Mouse (Mus musculus) cerebellum, adult 9-10 months (tissue): Measurements from ENCODE around the gene Vmn1r235.
"Not testable (repeated sequence)": the region's sequence is repeated elsewhere in the genome, so short reads cannot be mapped to it uniquely, and the experiment has no call there.

ENCODE experiments used
- DNase-seq: peaks from one replicate; pipeline ENCODE4 v3.0.0; 2022

Vmn1r235 gene

GRCm38 (mm10) chr17:21256111-21256510 is at the start of gene Vmn1r235:
Gene Vmn1r235 (plus strand): TSS chr17:21256411.
- no peak for DNase-seq

- DNase-seq = not testable (repeated sequence)
Measured at GRCm38 (mm10) chr17:21211081-21211480, 45.1 kb upstream of the Vmn1r235 start.

- DNase-seq = no peak
Measured at GRCm38 (mm10) chr17:21225787-21226186, 30.4 kb upstream of the Vmn1r235 start, which contains the start of gene Vmn1r234. Gene Vmn1r234 (plus strand): TSS chr17:21226087.

- DNase-seq = peak; percentile 2
Measured at GRCm38 (mm10) chr17:21231654-21232053, 24.6 kb upstream of the Vmn1r235 start.

GRCm38 (mm10) chr17:21272103-21272502 is 15.9 kb downstream of the Vmn1r235 start:
- DNase-seq = peak; percentile 80

- DNase-seq = no peak
Measured at GRCm38 (mm10) chr17:21282642-21283041, 26.4 kb downstream of the Vmn1r235 start, which contains the start of gene Vmn1r236. Gene Vmn1r236 (plus strand): TSS chr17:21282942.

GRCm38 (mm10) chr17:21284395-21284794 is 28.2 kb downstream of the Vmn1r235 start:
- DNase-seq = no peak

- no peak for DNase-seq
Measured at GRCm38 (mm10) chr17:21289695-21290094, 33.5 kb downstream of the Vmn1r235 start.

- no peak for DNase-seq
Measured at GRCm38 (mm10) chr17:21311565-21311964, 55.4 kb downstream of the Vmn1r235 start, which contains the start of gene Vmn1r237. Gene Vmn1r237 (plus strand): TSS chr17:21311865.
